Mouse (Mus musculus) thymus, postnatal 25 days (tissue): ENCODE results near the gene Pum1.

ENCODE experiments used
- DNase-seq: peaks from one replicate; pipeline ENCODE4 v3.0.0; 2022

The Pum1 gene

DNA sequence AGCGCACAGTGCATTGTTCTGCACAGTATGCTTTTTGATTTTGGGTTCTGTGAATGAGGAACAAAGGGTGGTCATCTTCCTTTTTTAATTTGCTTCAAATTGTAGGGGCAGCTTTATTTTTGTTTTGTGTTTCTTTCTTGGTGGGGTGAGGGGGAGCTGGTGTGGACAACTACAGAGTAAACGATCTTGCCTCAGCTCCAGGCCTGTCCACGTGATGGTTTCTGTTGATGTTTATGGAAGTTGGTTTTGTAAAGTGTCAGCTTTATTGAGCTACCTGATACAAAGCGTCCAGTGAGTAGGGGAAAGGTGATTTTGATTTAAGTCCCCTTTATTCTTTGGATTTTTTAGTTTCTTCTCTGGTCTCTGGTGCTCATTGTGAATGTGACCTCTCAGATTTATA lies 72.8 kb downstream of the Pum1 start:
- DNase-seq = no peak

DNA sequence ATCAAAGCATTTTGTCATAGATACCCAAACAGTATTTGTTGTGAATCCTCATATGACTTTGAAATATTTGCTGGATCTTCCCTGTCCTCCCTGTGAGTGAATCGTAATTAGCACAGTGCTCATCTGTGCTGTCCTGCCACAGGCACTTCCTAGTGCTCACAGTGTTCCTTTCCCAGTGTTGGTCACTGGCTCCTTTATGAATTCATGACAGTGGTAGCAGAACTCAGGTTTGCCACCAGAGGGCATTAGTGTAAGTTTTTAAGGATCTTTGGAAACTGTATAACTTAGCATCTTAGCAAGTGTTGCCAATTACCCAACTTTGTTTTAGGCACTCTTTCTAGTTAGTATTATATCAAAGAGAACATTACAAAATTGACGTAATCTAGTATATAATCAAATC lies 75.4 kb downstream of the Pum1 start:
- peak; percentile 28 for DNase-seq

DNA sequence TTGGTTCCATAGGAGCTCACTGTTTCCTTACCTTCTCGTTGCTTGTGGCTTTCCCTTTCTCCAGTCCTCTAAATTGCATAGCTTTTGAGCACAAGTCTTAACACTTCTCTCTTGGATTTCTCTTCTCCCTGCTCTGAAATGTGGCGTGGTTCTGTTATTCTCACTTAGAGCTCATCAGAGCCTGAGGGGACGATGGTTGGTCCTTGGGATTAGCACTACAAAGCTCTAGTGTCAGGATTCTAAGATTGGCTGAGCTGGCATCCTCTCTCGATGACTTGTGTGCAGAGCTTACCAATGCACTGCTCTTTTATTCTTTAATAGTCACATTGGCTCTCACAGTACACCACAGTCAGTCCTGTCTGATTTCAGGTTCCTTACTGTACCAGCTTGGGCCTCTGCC lies 80.9 kb downstream of the Pum1 start:
- DNase-seq = no peak

DNA sequence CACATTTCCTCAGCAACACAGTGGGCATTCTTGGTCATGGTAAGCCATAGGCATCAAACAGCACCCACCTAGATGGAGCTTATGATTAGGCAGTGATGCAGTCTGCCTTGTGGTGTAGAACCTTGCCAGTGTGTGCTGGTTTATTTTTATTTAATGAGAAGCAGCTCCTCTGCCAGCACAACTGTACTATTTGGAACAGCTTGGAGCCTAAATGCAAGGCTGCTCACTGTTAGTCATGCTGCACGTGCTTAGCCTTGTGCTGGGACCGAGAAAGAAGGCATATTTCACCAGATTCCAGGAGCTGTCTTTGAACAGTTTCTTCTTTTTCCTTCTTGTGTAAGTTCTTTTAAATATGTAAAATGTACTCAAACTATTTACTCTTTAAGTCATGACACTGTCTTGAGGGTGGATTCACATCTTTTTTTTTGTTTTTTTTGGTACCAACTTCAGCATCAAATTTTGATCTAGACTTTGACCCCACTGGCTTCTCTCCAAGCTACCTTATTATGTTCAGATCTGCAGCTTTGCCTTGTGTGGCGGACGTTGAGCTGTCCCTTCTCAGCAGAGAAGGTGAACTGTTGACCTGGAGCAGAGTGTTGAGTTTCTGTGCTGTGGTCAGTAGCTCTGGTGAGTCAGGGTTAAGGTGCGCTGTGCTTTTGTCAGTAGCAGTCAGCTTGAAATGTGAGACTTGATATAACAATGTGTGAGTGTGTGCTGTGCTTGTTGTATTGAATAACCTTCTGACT lies 82.6 kb downstream of the Pum1 start:
- no peak for DNase-seq

DNA sequence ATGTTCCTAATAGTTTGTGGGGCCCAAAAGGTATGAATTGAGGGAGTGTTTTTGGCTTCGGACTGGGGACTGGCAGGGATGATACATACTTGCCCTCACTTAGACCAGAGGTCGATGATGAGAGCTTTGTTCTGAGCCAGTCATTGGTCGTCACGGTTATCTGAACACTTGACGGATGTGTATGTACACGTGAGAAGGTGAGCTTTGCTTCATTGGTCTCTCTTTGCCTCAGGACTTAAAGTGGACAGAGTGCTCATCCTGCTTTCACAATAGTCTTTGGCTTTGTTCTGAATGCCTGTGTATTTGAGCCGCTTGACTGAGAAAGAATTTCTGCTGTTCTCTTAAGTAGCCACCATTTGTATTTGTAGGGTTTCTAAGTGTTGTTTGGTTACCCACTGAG lies 86.4 kb downstream of the Pum1 start:
- no peak for DNase-seq

- no peak for DNase-seq
Observed at GRCm38 (mm10) chr4:130751966-130752365, 88.8 kb downstream of the Pum1 start.

DNA sequence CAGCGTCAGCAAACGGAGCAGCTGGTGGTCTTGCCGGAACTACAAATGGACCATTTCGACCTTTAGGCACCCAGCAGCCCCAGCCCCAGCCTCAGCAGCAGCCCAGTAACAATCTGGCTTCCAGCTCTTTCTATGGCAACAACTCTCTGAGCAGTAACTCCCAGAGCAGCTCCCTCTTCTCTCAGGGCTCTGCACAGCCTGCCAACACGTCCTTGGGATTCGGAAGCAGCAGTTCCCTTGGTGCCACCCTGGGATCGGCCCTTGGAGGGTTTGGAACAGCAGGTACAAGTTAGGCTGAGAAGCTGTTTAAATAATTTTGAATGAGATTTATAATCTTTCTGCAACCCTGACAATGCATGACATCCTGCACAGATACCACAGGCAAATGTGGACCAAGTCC lies 89.5 kb downstream of the Pum1 start:
- no peak for DNase-seq

DNA sequence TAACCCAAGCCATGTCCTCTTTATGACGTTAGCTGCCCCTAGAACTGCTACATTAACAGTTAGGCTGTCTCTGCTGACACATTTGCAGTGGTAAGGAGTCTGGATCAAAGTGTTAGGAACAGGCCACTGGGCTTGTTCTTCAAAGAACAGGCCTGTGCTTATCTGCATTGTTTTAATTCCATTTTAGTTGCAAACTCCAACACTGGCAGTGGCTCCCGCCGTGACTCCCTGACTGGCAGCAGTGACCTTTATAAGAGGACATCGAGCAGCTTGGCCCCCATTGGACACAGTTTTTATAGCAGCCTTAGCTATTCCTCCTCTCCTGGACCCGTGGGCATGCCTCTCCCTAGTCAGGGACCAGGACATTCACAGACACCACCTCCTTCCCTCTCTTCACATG lies 90.6 kb downstream of the Pum1 start:
- no peak for DNase-seq

DNA sequence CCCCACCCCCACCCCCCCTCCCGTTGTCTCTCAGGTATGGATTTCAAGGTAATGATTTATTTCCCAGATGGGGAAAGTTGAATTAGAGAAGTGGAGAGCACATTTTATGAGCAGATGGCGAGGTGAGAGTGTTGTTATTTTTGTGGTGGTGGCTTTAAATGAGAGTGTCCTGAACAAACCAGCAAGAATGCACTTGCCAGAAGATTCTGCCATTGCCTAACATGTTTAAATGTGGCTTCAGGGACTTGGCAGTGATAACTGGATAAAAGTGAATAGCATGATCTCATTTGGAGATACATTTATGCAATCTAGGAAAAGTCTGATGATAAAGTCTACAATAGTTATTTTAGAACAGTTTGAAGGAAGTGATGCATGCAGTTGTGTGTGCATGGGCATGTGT lies 91.7 kb downstream of the Pum1 start:
- DNase-seq = no peak

DNA sequence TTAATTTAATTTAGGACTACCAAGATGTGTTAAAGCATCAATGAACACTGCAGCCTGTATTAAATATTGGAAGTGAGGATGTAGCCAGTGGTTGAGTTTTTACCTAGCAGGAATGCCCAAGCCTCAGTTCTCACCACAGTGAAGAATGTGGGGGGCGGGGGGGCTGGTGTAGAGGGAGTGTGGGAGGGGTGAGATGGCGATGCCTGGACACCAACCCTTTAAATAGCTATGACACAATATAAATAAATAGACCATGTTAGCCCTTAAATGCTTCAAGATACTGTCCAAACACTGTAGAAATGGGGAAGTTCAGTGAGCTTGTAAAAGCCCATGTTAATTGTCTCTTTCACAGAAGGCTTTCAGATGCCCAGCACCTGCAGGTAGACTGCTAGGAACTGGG lies 96.8 kb downstream of the Pum1 start:
- no peak for DNase-seq

- DNase-seq = no peak
Observed at GRCm38 (mm10) chr4:130761809-130762208, 98.7 kb downstream of the Pum1 start.

DNA sequence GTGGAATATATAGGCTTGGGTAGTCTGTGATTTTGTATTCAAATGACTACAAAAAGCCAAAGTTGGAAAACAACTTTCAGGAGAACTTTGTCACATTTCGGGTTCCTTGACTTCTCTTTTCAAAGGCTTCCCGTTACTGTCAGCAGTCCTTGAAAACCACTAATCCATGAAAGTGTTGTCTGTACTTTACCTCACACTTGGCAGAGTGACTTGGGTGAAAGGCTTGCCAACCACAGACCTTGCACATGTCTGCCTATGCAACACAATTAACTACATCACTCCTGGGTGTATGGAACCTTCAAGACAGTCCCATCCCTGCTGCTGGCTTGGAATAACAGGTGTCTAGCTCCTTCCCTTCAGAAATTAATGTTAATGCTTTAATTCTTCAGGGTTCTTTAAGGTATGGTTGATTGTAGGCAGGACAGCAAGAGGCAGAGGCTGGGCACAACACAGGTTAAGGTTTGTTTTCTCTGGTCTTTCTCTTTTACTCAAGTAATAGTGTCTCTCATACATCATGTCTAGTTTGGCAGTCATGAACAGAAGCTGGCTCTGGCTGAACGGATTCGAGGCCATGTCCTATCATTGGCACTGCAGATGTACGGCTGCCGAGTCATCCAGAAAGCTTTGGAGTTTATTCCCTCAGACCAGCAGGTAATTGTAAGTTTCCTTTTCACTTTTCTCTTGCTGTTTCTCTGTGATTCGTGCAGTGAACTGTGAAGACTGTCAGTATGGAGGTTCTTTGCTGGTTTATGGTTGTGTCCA lies 102.5 kb downstream of the Pum1 start:
- no peak for DNase-seq

- DNase-seq = no peak
Observed at GRCm38 (mm10) chr4:130766387-130766786, 103.3 kb downstream of the Pum1 start.

DNA sequence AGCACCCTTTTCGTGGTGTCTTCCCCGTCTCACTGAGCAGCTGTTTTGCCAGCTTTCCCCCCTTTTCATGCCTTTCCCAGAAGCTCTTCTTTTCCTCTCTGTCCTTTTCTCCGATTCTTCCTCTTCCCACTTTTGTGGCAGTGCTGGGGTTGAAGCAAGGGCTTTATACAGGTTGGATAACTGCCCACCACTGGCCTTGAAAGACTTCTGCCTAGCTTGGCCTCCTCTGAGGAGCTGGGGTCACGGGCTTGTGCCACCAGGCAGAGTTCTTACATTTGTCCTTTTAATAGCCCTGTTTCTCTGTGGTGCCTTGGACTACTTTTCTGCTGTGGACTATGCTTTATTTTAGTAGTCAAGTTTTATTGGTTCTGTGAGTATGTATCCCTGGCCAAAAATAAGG lies 103.8 kb downstream of the Pum1 start:
- DNase-seq = no peak

GRCm38 (mm10) chr4:130773899-130774298 lies 110.8 kb downstream of the Pum1 start:
- no peak for DNase-seq

GRCm38 (mm10) chr4:130774822-130775221 lies 111.7 kb downstream of the Pum1 start:
- DNase-seq = peak; percentile 66

GRCm38 (mm10) chr4:130777647-130778046 lies 114.5 kb downstream of the Pum1 start:
- DNase-seq = no peak

DNA sequence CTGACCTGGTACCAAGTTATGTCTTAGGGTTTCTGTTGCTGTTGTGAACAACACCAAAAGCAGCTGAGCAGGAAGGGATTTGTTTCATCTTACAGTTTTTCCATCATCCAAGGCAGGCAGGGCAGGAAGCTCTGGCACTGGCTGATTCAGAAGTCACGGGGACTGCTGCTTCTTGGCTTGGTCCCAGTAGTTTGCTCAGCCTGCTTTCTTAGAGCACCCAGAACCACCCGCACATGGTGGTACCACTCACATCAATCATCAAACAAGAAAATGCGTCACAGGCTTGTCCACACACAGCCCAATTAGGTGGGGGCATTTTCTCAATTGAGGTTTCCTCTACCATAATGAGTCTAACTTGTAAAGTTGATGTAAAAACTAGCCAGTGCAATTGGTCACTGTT lies 115.9 kb downstream of the Pum1 start:
- no peak for DNase-seq

GRCm38 (mm10) chr4:130782492-130782891 lies 119.4 kb downstream of the Pum1 start:
- DNase-seq = no peak

- DNase-seq = peak; percentile 54
Observed at GRCm38 (mm10) chr4:130784755-130785154, 121.6 kb downstream of the Pum1 start.

- no peak for DNase-seq
Observed at GRCm38 (mm10) chr4:130787530-130787929, 124.4 kb downstream of the Pum1 start.

DNA sequence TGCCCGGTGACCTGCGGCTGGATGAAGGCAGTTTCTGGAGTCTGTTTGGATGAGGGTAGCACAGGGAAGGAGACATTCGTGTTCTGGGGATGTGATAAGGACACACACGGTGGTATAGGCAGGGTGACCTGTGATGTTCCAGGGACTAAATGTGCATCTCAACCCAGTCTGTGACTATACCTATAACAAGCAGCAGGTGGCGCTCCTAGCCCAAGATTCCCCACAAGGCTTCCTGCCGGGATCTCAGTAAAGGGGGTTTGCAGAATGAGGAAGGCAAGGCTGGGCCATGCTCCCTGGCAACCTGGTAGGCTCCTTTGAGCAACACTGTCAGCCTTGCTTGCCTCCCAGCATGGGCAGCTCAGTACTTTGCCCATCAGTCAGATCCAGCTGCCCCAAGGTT lies 127.1 kb downstream of the Pum1 start:
- DNase-seq = peak; percentile 78

DNA sequence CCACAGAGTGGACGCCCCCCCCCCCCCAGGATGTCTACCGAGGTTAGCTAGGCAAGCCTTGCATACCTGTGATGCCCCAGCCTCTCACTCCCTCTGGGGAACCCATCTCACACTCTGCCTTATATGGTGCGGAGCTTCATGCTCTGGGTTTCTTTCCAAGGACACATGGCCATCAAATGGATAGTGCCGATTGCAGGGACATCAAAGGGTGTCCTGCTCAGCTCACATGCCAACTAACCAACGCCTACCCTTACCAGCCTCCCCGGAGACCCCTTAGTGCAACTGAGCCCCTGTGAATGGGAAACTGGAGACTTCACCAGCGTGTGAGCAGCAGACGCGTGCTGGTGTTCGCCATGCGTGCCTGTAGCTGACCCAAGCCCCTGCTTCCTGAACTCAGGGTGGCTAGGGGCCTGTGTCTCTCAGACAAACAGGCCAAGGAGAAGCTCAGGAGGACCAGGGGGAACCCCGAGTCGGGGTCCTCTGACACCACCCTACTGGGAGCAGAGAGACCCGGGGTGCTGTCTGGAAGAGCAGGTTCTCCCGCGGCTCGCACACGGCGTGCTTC lies 128.8 kb downstream of the Pum1 start:
- peak; percentile 14 for DNase-seq
